Mouse (Mus musculus) MEL (cell line): Measurements from ENCODE around the gene Reep1. TPM values are rescaled to one million over a fixed set of nuclear protein-coding genes. Genes with fewer than 3 reads are reported as not detected.

Experiments
- DNase-seq: peaks from one replicate; pipeline ENCODE4 v3.0.0; 2011; ENCODE audit warnings: low read depth, low spot score
- H3K27ac ChIP-seq: 2 replicates; pipeline ENCODE4 v1.5.1; 2012; ENCODE audit warnings: low read depth, mild to moderate bottlenecking, control low read depth, low read length, moderate library complexity; ENCODE audit not compliant: control insufficient read depth
- H3K27me3 ChIP-seq, 2 experiments: fragments of 150-350 bp in 1 of 2; sonication (generic) in 1 of 2; 2 replicates each; pipeline ENCODE4 v1.6.1; 2012; ENCODE audit warnings: low read length in 2 of 2, mild to moderate bottlenecking in 2 of 2, improper control_type of control experiment in 1 of 2, moderate library complexity in 1 of 2; ENCODE audit not compliant: insufficient read depth in 2 of 2, control insufficient read depth in 1 of 2
- H3K36me3 ChIP-seq, 2 experiments: 2 replicates each; pipeline ENCODE4 v1.6.1; 2012 to 2014; ENCODE audit warnings: low read length in 2 of 2, improper control_type of control experiment in 1 of 2, inconsistent platforms in 1 of 2, mild to moderate bottlenecking in 1 of 2; ENCODE audit not compliant: insufficient read depth in 2 of 2, control insufficient read depth in 1 of 2
- H3K4me1 ChIP-seq, 2 experiments: fragments of 150-350 bp in 1 of 2; sonication (generic) in 1 of 2; 2 replicates each; pipeline ENCODE4 v1.6.1; 2012; ENCODE audit warnings: low read length in 2 of 2, improper control_type of control experiment in 1 of 2, mild to moderate bottlenecking in 1 of 2; ENCODE audit not compliant: insufficient read depth in 2 of 2, control insufficient read depth in 1 of 2
- H3K4me3 ChIP-seq, 2 experiments: fragments of 150-350 bp in 1 of 2; sonication (generic) in 1 of 2; 2 replicates each; pipeline ENCODE4 v1.5.1; 2012; ENCODE audit warnings: low read depth in 2 of 2, low read length in 2 of 2, mild to moderate bottlenecking in 2 of 2, moderate library complexity in 2 of 2, control low read depth in 1 of 2, improper control_type of control experiment in 1 of 2; ENCODE audit not compliant: control insufficient read depth in 1 of 2, insufficient read depth in 1 of 2
- H3K79me2 ChIP-seq: 2 replicates; pipeline ENCODE4 v1.6.1; 2012; ENCODE audit warnings: mild to moderate bottlenecking, low read length, moderate library complexity; ENCODE audit not compliant: control insufficient read depth, poor library complexity, insufficient read depth
- H3K9ac ChIP-seq: 2 replicates; pipeline ENCODE4 v1.6.1; 2012; ENCODE audit warnings: low read depth, mild to moderate bottlenecking, control low read depth, low read length, moderate library complexity; ENCODE audit not compliant: control insufficient read depth, poor library complexity, severe bottlenecking
- H3K9me3 ChIP-seq: fragments of 150-350 bp; sonication (generic); replicated peaks from 2 replicates; pipeline ENCODE4 v1.6.1; 2012; ENCODE audit warnings: mild to moderate bottlenecking, low read length, improper control_type of control experiment, moderate library complexity; ENCODE audit not compliant: insufficient read depth
- ELF1 ChIP-seq: IDR thresholded peaks from 2 replicates; pipeline ENCODE4 v1.6.1; 2014; ENCODE audit warnings: low read depth, mild to moderate bottlenecking, inconsistent platforms, low read length, improper control_type of control experiment, moderate library complexity
- EP300 ChIP-seq, 2 experiments: IDR thresholded peaks; 2 replicates each; pipeline ENCODE4 v1.6.1; 2011; ENCODE audit warnings: improper control_type of control experiment in 2 of 2, low read length in 2 of 2, low read depth in 1 of 2, mild to moderate bottlenecking in 1 of 2
- ETS1 ChIP-seq: IDR thresholded peaks from 2 replicates; pipeline ENCODE4 v1.6.1; 2012; ENCODE audit warnings: low read depth, mild to moderate bottlenecking, inconsistent platforms, low read length, improper control_type of control experiment, moderate library complexity
- GATA1 ChIP-seq: IDR thresholded peaks from 2 replicates; pipeline ENCODE4 v1.6.1; 2011; ENCODE audit warnings: low read depth, low read length, improper control_type of control experiment
- MAFK ChIP-seq: IDR thresholded peaks from 2 replicates; pipeline ENCODE4 v1.6.1; 2011; ENCODE audit warnings: low read depth, mild to moderate bottlenecking, low read length, improper control_type of control experiment, borderline replicate concordance
- MAZ ChIP-seq: IDR thresholded peaks from 2 replicates; pipeline ENCODE4 v1.6.1; 2012; ENCODE audit warnings: low read depth, mild to moderate bottlenecking, inconsistent platforms, low read length, improper control_type of control experiment
- MYB ChIP-seq: IDR thresholded peaks from 2 replicates; pipeline ENCODE4 v1.6.1; 2011; ENCODE audit warnings: mild to moderate bottlenecking, low read depth, low read length, improper control_type of control experiment
- MYC ChIP-seq: IDR thresholded peaks from 2 replicates; pipeline ENCODE4 v1.6.1; 2011; ENCODE audit warnings: low read depth, mild to moderate bottlenecking, low read length, improper control_type of control experiment, moderate library complexity
- POLR2A ChIP-seq, 2 experiments: IDR thresholded peaks; 2 replicates each; pipeline ENCODE4 v1.6.1; 2011 to 2012; ENCODE audit warnings: low read length in 2 of 2, mild to moderate bottlenecking in 2 of 2, control low read depth in 1 of 2, improper control_type of control experiment in 1 of 2, low read depth in 1 of 2, moderate library complexity in 1 of 2; ENCODE audit not compliant: control insufficient read depth in 1 of 2, insufficient read depth in 1 of 2, poor library complexity in 1 of 2
- POLR2AphosphoS2 ChIP-seq: IDR thresholded peaks from 2 replicates; pipeline ENCODE4 v1.6.1; 2011; ENCODE audit warnings: low read length, improper control_type of control experiment
- POLR2AphosphoS5 ChIP-seq: IDR thresholded peaks from 2 replicates; pipeline ENCODE4 v1.6.1; 2012; ENCODE audit warnings: low read depth, borderline replicate concordance, mild to moderate bottlenecking, inconsistent platforms, low read length, moderate library complexity, mixed read lengths
- RCOR1 ChIP-seq: IDR thresholded peaks from 2 replicates; pipeline ENCODE4 v1.6.1; 2012; ENCODE audit warnings: low read depth, mild to moderate bottlenecking, inconsistent platforms, low read length, improper control_type of control experiment
- SIN3A ChIP-seq: IDR thresholded peaks from 2 replicates; pipeline ENCODE4 v1.6.1; 2012; ENCODE audit warnings: low read length, improper control_type of control experiment, inconsistent platforms
- TAL1 ChIP-seq: IDR thresholded peaks from 2 replicates; pipeline ENCODE4 v1.6.1; 2012; ENCODE audit warnings: mild to moderate bottlenecking, inconsistent platforms, low read length, moderate library complexity, mixed read lengths
- TCF12 ChIP-seq: IDR thresholded peaks from 2 replicates; pipeline ENCODE4 v1.6.1; 2014; ENCODE audit warnings: low read depth, mild to moderate bottlenecking, inconsistent platforms, low read length, improper control_type of control experiment, moderate library complexity
- ZC3H11A ChIP-seq: IDR thresholded peaks from 2 replicates; pipeline ENCODE4 v1.6.1; 2012; ENCODE audit warnings: low read depth, mild to moderate bottlenecking, inconsistent platforms, low read length, improper control_type of control experiment
- polyA plus RNA-seq, 2 experiments: library from polyadenylated mRNA; stranded (reverse) in 1 of 2; unstranded in 1 of 2; fragments of >175 nt in 1 of 2; fragments of >200 nt in 1 of 2; gene quantifications; 2 replicates each; pipeline versions ENCODE4 v1.2.1 to v1.2.4; 2012; ENCODE audit warnings: low replicate concordance in 2 of 2, low read depth in 1 of 2; ENCODE audit not compliant: insufficient read length in 2 of 2, insufficient read depth in 1 of 2, missing spikeins in 1 of 2
- total RNA-seq: library from RNA; depleted of rRNA; stranded (reverse); fragments of 300-350 nt; gene quantifications from 2 replicates; pipeline ENCODE4 v1.2.3, GENCODE M21; 2012; rRNA removed

Reep1 gene
- total RNA-seq, result 0.07 and 0.12 TPM in 2 replicates
- under 1 TPM in 1 of 2 experiments, not detected in 1; 0.36 TPM for polyA plus RNA-seq

- no peaks in the 10 kb centered on the region for H3K4me1 ChIP-seq
- H3K9ac ChIP-seq, result no peak within 1 kb of the TSS
- H3K27me3 ChIP-seq, result peaks cover 1 to 5% of the 10 kb centered on the region in 2 experiments; a peak in 3 of 4 replicates
- no peak within 1 kb of the TSS for H3K27ac ChIP-seq
- H3K9me3 ChIP-seq, result no peaks in the 10 kb centered on the region
- no peak for DNase-seq
- no peak for TF ChIP-seq RCOR1
- no peak for TF ChIP-seq MAFK
- no peak for TF ChIP-seq ELF1
- TF ChIP-seq POLR2AphosphoS5, result no peak
- no peak for TF ChIP-seq ZC3H11A
- no peak for TF ChIP-seq MAZ
- no peak for TF ChIP-seq SIN3A
- no peaks in the 10 kb centered on the region for H3K79me2 ChIP-seq
- no peak within 1 kb of the TSS for H3K4me3 ChIP-seq
- no peaks in the 10 kb centered on the region for H3K36me3 ChIP-seq
Measured at GRCm38 (mm10) chr6:71707511-71708501, at the start of gene Reep1. Gene Reep1, plus strand, starts transcription at chr6:71707561.

DNA sequence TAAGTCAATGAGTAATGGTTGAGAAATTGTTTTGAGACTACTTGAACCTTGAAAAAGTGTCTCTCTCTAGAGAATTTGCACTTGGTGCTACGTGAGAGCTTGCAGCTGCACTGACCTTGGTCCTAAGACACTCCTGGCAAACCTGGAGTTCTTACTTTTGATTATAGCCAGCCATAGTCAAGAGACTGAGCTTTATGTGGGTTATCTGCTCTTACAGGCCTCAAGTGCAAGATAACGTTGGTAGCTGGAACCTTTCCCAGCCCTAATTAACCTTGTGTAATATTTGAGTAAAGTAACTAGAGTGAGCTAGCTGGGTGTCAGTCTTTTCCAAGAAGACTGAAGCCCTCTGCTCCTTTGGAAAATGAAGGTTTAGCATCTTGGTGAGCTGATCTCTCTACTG, 49.1 kb upstream of the Reep1 start:
- H3K9ac ChIP-seq, result no peak overlapping the region
- H3K36me3 ChIP-seq, result peaks cover 0 to 19% of the 10 kb centered on the region in 2 experiments; a peak in 2 of 4 replicates
- H3K27me3 ChIP-seq, result peaks cover 0 to 2% of the 10 kb centered on the region in 2 experiments; a peak in 3 of 4 replicates
- peak; percentile 87 for DNase-seq
- H3K27ac ChIP-seq, result no peak overlapping the region
- H3K4me1 ChIP-seq, result peaks cover 6 to 16% of the 10 kb centered on the region in 2 experiments
- no peaks in the 10 kb centered on the region for H3K79me2 ChIP-seq
- peak; percentile 65 for TF ChIP-seq TAL1
- no peak for TF ChIP-seq MYC
- TF ChIP-seq ETS1, result peak; percentile 79
- peak; percentile 21; the same call in 1 of the 2 replicates for TF ChIP-seq MAFK
- TF ChIP-seq POLR2A (IDR thresholded peaks at IDR 0.05; ENCODE audit: control insufficient read depth in 1 of 2, insufficient read depth in 1 of 2, low read depth in 1 of 2, low read length in 2 of 2, poor library complexity in 1 of 2), result no peak
- TF ChIP-seq POLR2AphosphoS2, result no peak
- peak; percentile 80 to 89 for TF ChIP-seq EP300 (IDR thresholded peaks at IDR 0.05; ENCODE audit: low read depth in 1 of 2, low read length in 2 of 2)
- TF ChIP-seq GATA1, result peak; percentile 95
- no peak for TF ChIP-seq MAZ
- TF ChIP-seq SIN3A, result peak; percentile 69
- peak; percentile 88 for TF ChIP-seq TCF12
- peak; percentile 98 for TF ChIP-seq RCOR1
- TF ChIP-seq MYB, result no peak
- no peaks in the 10 kb centered on the region for H3K9me3 ChIP-seq
- H3K4me3 ChIP-seq, result no peak overlapping the region
